15 mouse cellular contexts compared by ENCODE assay signal in genomic region chr3:136330043-136330442, GRCm38 (mm10).
"Had no signal": no experiment of that assay in that cellular context is flagged by ENCODE, and none has a peak within 500 bp of the region (broad histone marks: within the 10 kb centered on the region; RNA-seq: fewer than 3 reads in every experiment).

No protein-coding gene starts in this region.

- H3K4me1 ChIP-seq: liver, embryonic 15.5 days; midbrain, embryonic 13.5 days; midbrain, embryonic 15.5 days; neural tube, embryonic 12.5 days; stomach, embryonic 15.5 days had no signal

- H3K9me3 ChIP-seq: liver, embryonic 15.5 days; megakaryocyte, embryonic 14.5 days; midbrain, embryonic 13.5 days; midbrain, embryonic 15.5 days; neural tube, embryonic 12.5 days; stomach, embryonic 15.5 days had no signal

- H3K9ac ChIP-seq: liver, embryonic 15.5 days; lung, embryonic 14.5 days; midbrain, embryonic 13.5 days; midbrain, embryonic 15.5 days; neural tube, embryonic 12.5 days; stomach, embryonic 15.5 days had no signal

- DNase-seq: lung, adult 18-20 months; lung, embryonic 14.5 days; lung, postnatal 10 days; lung, postnatal 4 days; right cerebral cortex, postnatal 14 days; thymus, adult 18-20 months; thymus, postnatal 14 days; thymus, postnatal 36 days had no signal

- H3K4me2 ChIP-seq: liver, embryonic 15.5 days; lung, embryonic 14.5 days; midbrain, embryonic 11.5 days; midbrain, embryonic 13.5 days; midbrain, embryonic 15.5 days; neural tube, embryonic 12.5 days; stomach, embryonic 15.5 days had no signal

- H3K27ac ChIP-seq: liver, embryonic 15.5 days; midbrain, embryonic 13.5 days; midbrain, embryonic 15.5 days; neural tube, embryonic 12.5 days; stomach, embryonic 15.5 days had no signal

- ATAC-seq: midbrain, embryonic 13.5 days; midbrain, embryonic 15.5 days had no signal

- H3K4me3 ChIP-seq: liver, embryonic 15.5 days; megakaryocyte, embryonic 14.5 days; midbrain, embryonic 13.5 days; midbrain, embryonic 15.5 days; neural tube, embryonic 12.5 days; stomach, embryonic 15.5 days had no signal

- H3K36me3 ChIP-seq: liver, embryonic 15.5 days; midbrain, embryonic 13.5 days; midbrain, embryonic 15.5 days; neural tube, embryonic 12.5 days; stomach, embryonic 15.5 days had no signal

- H3K27me3 ChIP-seq: liver, embryonic 15.5 days; megakaryocyte, embryonic 14.5 days; midbrain, embryonic 13.5 days; midbrain, embryonic 15.5 days; stomach, embryonic 15.5 days had no signal
